Mouse (Mus musculus): ENCODE data around the gene Moap1.
A peak's percentile ranks its signal among the peaks of the same experiment; 100 is the strongest.

Moap1 gene

GRCm38 (mm10) chr12:102743589-102744574 is at the start of gene Moap1, which contains the start of gene Tmem251:
Moap1 (minus strand) TSS chr12:102743661.
Tmem251 (plus strand) TSS chr12:102743762.
- DNase-seq (ENCODE audit: low read depth, low spot score) = peak; percentile 82

- DNase-seq (ENCODE audit: low read depth, low spot score) = no peak
Observed at GRCm38 (mm10) chr12:102787927-102788326, 44.5 kb upstream of the Moap1 start.

DNA sequence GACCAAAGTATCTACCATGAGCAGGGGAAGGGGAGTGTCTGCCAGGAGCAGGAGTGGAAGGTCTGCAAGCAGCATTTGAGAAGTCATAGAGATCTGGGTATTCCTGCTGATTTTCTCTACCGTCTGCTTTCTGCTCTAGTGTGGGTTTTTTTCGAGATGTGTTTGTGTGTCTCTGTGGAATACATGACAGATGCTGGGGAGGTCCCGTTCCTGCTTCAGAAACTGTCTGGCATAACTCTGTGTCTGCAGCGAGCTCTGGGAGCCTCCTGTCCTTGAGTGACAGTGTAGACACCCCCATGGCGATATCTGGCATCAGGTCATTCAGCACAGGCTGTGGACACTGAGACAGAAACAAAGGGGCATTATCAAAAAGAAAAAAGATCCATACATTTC is 42.1 kb upstream of the Moap1 start:
- DNase-seq (ENCODE audit: low read depth, low spot score) = peak; percentile 26

DNA sequence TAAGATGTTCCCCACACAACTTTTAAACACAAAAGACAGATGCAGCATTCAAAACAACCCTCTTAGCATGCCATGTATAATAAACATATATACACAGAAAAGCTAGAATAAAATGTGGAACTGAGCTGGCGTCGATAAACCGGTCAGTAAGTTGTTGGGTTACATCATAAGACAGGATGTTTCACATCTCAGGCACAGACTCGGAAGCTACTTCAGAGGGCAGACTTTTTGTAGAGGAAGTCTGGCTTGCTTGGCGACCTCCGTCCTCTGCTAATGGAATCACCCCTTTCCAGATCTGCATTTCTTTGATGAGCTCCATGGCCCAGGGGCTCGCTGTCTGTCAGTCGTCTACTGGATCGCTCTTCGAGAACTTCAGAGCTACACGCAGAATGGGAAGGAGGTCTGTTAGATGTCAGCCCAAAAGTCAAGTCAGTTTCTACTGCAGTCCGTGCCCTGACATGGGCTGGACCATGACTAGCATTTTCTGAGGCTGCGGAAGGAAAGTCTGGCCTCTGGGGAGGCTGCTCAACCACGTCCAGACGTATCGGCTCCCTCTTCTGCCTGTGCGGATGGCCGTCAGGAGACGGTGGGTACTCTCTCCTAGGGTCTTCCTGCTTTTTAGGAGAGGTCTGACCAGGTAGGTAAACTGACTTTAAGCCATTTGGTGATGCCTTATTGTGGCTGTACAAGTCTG is 41.6 kb upstream of the Moap1 start:
- DNase-seq (ENCODE audit: low read depth, low spot score) = no peak

GRCm38 (mm10) chr12:102782841-102783240 is 39.4 kb upstream of the Moap1 start:
- DNase-seq (ENCODE audit: low read depth, low spot score) = no peak

DNA sequence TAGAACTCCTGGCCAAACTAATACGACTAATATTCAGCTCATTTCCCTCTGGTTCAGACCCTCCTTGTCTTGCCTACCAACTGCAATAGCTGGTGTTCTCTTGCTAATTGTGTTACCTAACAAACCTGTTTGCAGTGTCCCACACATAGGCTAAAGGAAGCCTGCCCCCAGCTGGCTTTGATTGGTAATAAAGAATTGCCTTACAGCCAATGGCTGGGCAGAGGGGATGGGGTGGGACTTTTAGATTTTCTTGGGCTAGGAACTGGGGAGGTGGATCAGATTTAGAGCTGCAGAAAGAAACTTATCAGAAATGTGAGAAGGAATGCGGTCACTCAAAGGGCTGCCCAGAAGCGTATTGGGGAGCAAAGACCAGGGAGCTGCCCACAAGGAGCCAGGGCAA is 36.0 kb upstream of the Moap1 start:
- no peak for DNase-seq (ENCODE audit: low read depth, low spot score)

- no peak for DNase-seq (ENCODE audit: low read depth, low spot score)
Observed at GRCm38 (mm10) chr12:102778151-102778550, 34.7 kb upstream of the Moap1 start.

DNA sequence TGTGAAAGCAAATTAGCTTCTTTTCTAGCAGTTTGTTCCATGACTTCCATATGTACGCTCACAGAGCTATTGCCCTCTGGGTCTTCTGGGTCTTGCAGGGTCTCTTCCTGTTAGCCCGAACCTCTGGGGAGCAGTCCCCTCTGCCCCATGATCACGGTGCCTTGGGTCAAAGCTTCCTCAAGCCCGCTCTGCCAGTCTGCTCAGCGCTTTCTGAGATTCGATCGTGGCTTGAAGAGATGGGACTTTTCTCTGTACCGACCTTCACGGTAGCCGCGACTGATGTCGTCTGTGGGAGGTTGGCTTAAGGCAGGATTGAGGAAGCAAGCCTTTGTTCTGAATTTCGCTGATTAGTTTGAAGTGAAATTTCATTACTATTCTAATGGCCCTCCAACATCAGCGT is 32.6 kb upstream of the Moap1 start:
- DNase-seq (ENCODE audit: low read depth, low spot score) = no peak

DNA sequence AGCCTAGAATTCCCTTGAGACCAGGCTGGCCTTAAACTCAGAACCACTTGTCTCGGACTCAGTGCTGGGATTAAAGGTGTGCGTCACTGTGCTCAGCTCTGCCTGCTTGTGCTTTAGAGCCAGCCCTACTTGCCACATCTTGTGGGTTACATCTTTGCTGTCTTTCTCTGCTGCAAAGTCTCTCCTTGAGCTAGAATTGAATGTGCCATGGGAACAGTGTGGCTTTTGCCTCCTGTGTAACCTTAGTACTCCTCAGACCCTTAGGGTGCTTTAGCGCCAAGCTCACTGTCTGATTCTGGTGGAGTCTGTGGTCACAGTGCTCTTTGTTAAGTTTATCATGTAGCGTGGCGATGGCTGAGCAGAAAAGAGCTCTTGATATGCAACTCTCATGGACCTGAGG is 29.2 kb upstream of the Moap1 start:
- DNase-seq (ENCODE audit: low read depth, low spot score) = no peak

GRCm38 (mm10) chr12:102771601-102772000 is 28.1 kb upstream of the Moap1 start:
- no peak for DNase-seq (ENCODE audit: low read depth, low spot score)

DNA sequence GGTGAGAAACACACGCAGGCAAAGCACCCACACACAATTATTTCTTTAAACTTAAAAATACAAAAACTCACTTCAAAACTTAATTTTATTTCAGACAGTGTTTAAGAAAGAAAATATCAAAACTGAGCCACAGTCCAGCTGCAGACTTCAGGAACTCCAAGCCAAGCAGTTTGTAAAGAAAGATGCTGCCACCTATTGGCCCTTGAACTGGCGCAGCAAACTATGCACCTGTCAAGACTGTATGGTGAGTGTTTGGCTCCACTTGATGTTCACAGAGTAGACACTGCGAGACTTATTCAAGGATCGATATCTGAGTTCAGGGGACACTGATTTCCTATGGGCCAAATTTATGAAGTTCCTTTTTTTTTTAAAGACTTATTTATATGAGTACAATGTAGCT is 25.5 kb upstream of the Moap1 start:
- no peak for DNase-seq (ENCODE audit: low read depth, low spot score)

DNA sequence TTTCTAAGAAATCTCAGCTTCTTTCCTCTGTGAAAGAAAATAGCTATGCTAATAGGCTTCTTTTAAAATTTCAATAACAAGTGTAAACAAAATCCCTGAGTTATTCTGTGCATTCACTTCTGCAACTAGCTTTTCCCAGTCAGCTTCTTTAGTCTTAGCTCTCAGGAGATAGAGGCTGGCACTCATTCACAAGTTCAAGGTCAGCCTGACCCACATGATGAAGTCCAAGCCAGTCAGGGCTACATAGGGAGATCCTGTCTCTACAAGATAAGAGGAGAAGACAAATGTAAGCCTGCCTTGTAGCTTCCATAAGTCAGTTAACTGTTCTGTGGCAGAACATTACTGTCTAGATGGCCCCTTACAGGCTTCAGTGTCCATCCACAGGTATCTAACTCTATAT is 20.2 kb upstream of the Moap1 start:
- no peak for DNase-seq (ENCODE audit: low read depth, low spot score)

DNA sequence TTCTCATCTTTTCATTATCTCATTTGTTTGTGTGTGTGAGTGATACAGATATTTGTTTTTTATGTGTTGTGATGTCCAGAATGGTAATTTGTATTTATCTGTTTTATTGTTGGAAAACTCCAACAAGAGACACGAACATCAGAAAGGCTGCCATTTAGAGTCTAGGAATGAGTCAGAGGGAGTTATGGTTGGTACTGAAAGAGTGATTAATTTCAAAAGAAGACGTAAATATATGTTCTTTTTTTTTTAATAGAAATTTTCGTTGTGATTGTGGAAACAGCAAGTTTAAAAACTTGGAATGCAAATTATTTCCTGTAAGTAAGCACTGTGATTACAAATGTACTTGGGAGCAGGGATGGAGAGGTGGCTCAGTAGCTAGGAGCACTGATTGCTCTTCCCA is 18.2 kb upstream of the Moap1 start:
- no peak for DNase-seq (ENCODE audit: low read depth, low spot score)

GRCm38 (mm10) chr12:102758936-102759335 is 15.5 kb upstream of the Moap1 start:
- no peak for DNase-seq (ENCODE audit: low read depth, low spot score)

GRCm38 (mm10) chr12:102758403-102758756 is 14.9 kb upstream of the Moap1 start, which contains the start of gene Gm20604:
Gm20604 (minus strand) TSS chr12:102758672.
- DNase-seq (ENCODE audit: low read depth, low spot score) = no peak

GRCm38 (mm10) chr12:102757689-102758402 is 14.4 kb upstream of the Moap1 start, which contains the start of the genes Gm28051, Gon7 and Ubr7:
Gm28051 (minus strand) TSS chr12:102757765.
Gon7 (minus strand) TSS chr12:102757803.
Ubr7 (plus strand) TSS chr12:102757967.
- peak; percentile 97 for DNase-seq (ENCODE audit: low read depth, low spot score)

DNA sequence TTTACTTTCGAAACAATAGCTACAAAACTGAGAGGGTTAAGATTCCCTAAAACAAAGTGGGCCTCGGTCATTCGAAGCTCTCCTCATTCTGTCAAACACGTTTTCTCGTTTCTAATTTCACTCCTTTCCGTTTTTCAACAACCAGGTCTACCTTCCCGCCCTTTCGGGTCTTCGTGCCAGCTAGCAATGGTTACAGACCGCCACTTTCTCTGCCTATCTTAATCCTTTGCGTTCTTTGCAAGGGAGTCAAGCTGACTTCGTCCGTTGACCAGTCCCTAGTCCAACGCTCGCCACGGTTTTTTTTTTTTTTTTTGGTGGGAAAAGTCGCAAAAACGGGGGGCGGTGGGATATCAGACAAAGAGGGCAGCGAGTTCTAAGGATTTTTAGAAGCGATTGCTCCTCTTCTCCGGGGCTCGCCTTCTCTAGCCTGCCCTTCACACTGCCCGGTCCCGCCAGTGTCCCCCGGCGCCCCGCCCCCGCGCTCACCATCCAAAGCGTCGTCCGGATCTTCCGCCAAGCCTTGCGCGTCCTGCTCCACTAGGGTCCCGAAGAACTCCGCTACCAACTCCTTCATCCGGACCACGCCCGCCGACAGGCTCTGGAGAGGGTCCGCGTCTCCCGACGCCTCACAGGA is 13.7 kb upstream of the Moap1 start:
- no peak for DNase-seq (ENCODE audit: low read depth, low spot score)

GRCm38 (mm10) chr12:102756304-102756703 is 12.8 kb upstream of the Moap1 start:
- DNase-seq (ENCODE audit: low read depth, low spot score) = no peak

GRCm38 (mm10) chr12:102748256-102748655 is 4.8 kb upstream of the Moap1 start:
- no peak for DNase-seq (ENCODE audit: low read depth, low spot score)

DNA sequence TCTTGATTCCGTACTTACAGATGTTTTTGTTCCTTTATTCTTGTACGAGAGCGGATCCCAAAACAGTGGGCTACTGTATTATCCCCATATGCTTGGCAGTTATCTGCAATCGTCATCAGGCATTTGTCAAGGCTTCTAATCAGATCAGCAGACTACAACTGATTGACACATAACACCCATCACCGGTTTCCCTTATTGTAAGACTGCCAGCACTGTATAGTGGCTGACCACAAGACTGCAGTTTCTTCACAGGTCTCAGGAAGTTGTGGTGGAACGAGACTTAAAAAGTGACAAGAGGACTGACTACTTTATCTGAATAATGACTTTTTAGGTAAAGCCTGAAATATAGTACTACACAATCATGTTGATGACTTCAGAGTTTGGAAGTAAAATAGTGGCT is 1.4 kb upstream of the Moap1 start:
- DNase-seq (ENCODE audit: low read depth, low spot score) = no peak

DNA sequence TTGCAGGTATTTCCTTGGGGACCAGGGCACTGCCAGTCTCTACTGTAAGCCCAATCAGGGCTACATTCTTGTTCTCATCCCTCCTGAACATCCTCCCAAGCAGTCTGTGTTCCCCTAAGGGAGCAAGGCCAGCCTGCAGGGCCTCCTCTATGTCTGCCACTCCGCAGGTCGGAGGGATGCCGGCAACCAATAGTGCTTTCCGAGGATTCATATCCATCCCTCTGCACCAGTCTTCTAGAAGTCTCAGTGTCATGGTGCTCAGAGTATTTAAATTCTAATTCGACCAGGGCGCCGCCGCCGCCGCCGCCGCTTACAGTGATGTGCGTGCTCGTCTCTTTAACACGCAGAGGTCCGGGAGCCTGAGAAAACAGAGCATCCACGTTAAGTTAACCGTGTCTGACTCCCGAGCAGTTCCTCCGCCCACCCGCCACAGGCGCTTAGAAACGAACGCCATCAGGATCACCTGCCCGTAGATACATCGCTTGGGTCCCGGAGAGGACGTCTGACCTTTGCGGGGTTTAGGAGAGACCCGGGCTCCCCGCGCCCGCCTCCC is 349 bp downstream of the Moap1 start:
- DNase-seq (ENCODE audit: low read depth, low spot score) = no peak

Measured in telencephalon, adult 2 months (tissue).